Mouse (Mus musculus) urinary bladder, postnatal 25 days (tissue): ENCODE measurements around the gene Sun2.

Source experiments
- DNase-seq: peaks from one replicate; pipeline ENCODE4 v3.0.0; 2022; ENCODE audit warnings: low spot score

Gene Sun2

DNA sequence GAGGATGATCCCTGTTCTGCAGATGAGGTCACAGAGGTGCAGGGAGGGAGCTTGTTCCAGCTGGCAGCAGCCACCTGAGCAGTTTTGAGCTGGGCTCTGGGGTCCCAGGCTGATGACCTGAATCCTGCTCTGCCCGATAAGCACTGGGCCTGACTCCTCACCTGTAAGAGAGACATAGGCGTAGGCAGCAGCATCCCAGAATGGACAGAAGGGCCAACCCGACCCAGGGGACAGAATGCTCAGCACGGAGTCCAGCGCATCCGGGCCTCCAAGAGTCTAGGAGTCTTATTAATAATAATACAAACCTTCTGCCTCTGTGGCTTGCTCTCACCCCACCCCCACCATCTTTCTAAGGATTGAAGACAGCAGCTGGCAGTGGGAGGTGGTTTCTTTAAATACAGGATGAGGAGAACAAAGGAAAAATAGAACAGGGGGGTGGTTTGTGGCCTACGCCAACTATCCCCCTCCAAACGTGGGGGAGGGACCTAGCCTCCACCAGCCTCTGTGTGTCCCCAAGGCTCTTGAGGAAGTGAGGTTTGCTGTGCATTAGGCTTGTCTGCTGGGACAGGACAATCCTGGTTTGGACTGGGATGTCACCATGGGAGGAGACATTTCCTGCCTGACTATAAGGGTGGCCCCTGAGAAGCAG is 13.8 kb upstream of the Sun2 start:
- DNase-seq = no peak

DNA sequence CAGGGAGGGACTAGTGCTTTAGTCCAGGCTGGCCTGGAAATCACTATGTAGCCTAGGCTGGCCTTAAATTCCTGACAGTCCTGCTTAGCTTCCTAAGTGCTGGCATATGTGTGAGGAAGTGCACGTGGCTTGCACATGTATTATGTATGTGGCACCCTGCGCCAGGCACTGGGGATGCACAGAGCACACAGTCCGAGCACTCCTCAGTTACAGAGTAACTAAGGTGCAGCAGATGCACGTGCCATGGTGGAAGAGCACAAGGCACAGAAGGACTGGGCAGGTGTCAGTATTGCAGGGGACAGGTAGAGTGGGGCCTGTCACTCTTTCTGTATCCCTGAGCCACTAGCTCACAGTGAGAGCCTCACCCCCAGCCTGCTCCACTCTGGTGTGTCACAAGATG is 12.8 kb upstream of the Sun2 start:
- DNase-seq = no peak

DNA sequence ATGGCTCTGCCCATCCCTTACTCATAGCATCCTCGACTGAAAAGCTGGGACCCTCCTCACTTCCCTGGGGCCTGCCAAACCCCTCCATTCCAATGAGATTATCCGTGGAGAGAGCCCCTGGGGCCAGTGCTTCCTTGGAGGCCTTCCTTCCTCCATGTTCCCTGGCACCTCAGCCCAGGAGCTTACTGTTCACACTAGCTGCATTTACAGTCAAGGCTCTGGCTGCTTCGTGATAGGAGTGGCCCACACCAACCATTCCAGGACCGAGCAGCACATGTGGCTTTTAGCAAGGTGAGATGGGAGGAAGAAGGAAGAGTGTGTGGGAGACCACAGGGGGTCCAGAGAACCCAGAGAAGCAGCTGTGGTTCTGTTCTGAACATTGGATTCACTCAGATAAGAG is 11.5 kb upstream of the Sun2 start:
- no peak for DNase-seq

DNA sequence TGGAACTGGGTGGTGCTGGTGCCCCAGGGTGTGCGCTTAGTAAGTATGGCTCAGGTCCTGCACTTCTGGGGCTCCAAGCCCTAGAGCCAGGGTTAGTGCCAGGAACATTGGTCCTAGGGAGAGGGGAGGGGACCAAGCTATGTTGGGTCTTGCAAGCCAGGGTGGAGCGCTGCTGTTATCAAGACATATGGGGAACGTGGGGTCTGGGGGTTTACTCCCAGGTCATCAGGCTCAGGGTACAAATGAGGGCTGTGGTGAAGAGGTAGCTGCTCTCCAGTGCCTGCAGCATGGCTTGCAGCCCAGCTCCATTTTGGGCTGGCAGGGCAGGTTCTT is 11.1 kb upstream of the Sun2 start:
- DNase-seq = no peak

DNA sequence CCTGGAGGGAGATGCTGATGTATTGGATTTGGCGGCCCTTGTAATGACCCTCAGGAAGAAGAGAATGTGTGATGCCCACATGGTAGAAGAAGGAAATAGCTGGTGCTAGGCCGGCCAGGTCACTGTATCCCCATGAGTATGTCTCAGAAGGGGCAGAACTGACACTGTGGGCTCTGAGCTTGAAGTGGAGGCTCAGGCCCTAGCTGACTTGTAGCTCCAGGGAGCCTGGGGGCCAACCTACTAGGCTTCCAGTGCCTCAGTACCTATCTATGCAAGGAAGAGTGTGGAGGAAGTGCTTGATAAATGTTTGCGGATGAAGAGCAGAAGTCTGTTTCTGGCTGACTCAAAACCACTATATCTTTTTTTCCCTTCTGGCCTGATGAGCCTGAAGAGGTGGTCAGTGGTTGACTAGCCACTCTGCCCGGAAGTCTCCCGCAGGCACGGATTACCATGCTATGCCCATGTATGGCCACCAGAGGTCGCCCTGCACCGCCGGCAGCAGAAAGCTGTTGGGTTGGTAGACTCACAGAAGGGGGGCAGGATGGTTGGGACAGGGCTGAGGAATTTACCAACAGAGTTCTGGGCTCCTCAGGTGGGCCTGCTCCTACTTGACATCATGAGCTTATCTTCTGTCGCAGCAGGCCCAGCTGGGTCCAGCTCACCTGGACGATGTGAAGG is 10.5 kb upstream of the Sun2 start:
- DNase-seq = peak; percentile 78

DNA sequence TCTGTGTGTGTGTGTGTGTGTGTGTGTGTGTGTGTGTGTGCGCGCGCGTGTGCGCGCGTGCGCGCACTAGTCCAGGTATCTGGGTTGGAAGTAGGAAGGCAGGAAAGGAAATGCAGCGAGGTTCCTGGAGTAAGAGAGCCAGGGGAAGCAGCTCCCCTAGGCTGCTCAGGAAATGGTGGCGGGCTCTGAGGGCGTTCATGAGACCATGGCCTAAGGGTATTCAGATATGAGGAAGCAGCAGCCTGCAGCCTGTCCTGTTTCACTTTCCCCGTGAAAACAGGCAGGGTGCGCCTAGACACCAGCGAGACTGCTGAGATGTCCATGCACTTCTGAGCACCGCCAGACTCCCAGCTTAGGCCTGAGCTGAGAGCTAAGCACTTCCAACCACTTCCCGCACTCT is 9.4 kb upstream of the Sun2 start:
- DNase-seq = no peak

DNA sequence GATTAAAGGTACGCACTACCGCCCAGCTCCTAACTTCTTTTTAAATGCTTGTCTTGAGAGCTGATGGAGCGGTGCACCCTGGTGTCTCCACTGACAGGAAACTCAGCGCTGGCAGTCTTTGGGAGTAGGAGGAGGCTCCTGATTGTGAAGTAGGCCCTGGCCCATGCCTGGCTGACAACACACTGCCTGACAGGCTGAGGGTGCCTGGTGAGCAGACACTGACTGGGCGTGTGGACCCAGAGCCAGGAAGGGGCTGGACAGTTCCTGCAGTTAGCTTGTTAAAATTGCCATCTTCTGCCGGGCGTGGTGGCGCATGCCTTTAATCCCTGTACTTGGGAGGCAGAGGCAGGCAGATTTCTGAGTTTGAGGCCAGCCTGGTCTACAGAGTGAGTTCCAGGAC is 7.9 kb upstream of the Sun2 start:
- DNase-seq = no peak

DNA sequence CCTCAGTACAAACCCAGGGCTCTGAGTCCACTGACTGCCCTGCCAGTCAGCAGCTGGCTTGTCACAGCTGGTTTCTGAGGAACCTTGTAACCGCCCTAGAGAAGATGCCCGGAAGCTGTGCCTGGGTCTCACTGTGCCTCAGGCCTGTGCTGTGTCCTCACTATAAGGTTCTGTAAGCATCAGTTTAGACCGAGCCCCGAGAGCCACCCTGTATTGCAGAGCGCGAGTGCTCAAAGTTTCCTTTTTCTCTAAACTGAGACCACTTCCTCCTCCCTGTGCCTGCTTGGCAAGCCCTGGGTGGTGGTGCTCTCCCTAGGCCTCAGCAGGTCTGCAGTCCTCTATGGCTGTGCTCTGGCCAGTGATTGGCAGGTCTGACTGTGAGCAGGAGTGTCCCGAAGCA is 6.8 kb upstream of the Sun2 start:
- no peak for DNase-seq

DNA sequence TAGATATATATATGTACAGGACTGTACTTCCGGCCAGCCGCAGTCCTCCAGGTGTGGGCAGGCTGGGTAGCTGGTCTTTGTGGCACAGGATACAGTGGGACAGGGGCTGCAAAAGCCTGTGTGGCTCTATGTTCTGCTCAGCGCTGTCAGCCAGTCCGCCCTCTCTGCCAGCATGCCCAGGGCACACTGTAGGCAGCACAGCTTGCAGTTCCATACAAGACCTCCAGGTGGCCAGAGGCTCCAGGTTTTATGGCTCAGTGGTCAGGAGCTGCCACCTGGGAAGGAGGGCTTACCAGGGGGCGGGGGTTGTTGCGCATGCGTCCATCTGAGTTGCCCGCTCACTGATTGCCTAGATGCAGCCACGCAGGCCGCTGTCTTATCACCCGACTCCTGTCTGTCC is 5.7 kb upstream of the Sun2 start:
- DNase-seq = no peak

DNA sequence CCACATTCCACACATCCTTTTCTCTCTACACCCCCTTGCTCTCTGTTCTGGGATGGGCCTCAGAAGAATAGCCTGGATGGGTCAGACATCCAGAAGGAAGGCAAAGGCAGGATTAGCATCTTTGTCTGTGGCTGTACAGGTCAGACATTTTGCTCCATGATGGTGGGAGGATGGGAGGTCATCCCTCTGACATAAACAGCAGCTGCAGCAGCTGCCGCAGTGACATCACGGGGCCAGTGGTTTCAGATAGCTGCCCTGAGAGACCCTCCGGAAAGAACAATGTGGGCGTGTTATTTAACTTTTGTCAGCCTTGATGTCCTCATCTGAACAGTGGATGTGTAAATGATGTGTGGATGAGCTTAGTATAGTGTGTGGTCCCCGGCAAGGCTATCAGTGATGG is 3.5 kb upstream of the Sun2 start:
- DNase-seq = no peak

DNA sequence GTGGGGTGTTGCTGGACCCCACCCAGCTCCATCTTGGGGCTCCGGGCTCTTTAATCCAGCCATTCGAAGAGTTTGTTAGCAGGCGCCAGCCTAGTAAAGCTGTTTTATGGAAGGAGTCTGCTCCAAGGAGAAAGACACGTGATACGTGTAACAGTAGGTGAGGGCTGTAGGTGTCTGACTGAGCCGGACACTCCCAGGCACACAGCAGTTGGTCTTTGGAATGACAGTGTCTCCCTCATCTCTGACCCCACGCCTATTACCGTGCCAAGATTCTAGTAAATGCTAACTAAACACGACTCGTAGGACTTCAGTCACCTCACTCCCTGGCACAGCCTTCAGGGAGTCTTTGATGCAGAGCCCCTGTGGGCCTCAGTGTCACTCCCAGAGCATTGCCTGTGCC is 3.0 kb upstream of the Sun2 start:
- DNase-seq = no peak

DNA sequence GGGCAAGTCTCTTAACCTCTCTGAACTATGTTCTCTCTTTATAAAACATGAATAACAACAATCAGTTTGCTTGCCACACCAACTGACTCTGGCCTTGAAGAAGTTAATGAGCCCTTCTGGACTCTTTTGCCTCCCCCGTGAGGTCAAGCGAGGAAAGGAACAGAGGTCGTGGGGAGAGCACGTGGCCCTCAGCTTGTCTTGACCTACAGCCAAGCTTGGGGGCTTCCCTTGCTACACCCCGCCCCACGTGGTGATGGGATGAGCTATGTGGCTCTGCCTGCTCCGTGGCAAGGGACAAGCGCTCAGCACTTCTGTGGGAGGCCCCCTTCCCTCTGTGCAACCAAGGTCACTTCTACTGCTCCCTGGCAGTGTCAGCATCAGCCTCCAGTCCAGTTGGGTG is 2.4 kb upstream of the Sun2 start:
- DNase-seq = no peak

DNA sequence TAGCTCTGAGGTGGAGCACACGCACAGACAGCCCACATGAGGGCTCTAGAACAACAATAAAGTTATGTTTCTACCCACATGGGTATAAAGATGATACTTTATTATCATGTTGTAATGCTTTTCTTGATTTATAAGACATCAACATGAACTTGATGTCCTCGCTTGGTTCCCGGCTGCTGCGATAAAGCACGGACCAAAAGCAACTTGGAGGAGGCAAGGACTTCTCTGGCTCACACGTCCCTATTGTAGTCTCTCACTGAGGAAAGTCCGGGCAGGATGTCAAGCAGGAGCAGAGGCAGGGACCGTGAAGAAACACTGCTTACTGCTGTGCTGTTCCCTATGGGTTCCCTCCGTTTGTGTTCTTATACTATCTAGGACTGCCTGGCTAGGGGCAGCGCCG is 1.7 kb upstream of the Sun2 start:
- DNase-seq = no peak

DNA sequence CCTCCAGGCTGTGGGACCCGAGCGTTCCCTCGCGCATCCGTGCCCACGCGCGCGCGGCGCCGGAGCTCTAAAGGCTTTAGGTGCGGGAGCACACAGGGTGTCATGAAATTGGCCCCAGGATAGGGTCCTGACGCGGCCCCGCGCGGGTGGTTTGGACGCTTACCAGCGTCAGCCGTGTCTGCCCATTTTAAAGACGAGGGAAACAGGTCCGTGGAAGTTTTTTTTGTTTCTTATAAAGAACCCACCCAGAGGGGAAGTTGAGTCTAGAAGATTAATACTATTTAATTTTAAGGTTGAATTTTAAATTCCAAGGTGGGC is 329 bp upstream of the Sun2 start:
- DNase-seq = no peak

DNA sequence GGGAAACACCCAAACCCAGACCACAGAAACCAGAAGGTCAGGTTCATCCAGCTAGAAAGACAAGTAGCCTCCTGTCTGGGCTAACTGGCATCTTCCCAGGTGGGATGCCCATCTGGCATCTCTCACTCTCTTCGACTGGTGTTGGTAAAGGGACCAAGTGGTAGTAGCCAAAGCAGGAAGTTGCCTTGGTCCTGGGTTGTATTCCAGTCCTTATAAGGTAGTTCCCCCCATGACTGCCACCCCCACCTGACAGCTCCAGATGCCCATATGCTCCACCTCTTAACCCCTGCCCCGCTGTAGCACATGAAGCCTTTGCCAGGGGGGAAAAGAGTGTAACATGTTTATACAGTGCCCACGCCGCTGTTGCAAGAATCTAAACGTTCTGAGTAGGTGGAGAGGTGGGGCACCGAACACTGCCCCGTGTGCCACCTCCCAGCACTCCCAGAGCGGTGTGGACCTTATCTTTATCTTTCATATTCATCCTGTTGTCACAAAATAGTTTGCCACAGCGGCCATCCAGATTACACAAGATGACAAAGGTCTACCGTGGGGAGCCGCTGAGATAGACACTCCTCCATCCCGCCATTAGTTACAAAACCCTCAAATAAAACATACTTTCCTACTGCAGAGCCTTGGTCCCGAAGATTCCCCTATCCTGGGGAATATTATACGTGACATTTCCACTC is 1.0 kb downstream of the Sun2 start:
- DNase-seq = peak; percentile 44

DNA sequence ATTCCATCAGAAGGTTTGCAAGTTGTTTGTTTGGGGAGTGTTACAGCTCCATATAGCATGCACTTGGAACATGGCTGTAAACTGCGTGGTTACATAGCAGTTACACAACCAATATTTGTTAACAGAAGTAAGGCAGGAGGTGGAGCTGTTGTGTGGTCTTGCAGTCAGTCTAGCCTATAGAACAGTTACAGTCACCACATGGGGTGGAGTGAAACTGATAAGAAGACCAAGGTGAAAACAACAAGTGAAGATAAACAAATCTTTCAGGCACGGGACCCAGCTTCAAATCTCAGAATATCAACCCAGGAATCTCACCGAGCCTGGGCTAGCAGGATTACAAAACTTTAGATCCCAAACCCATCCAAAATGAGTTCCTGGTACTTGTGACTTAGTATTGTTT is 1.6 kb downstream of the Sun2 start:
- DNase-seq = no peak

DNA sequence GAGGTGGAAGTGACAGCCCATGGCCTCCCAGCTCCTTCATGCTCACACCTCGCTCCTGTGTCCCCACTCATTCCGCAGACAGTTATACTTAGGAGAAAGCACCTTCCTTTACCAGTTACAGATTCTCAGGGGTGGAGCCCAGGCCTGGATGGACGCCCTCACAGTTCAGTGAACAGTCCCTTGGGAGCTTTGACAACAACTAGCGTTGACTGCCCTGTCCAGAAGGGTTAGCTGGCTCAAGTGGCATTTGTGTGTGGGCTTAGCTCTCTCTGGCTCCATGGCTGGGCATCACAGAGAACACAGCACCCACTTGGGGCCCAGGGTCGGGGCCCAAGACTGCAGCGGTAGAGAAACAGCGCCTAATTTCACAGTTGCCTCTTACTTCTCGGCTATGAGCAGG is 8.0 kb downstream of the Sun2 start:
- no peak for DNase-seq

DNA sequence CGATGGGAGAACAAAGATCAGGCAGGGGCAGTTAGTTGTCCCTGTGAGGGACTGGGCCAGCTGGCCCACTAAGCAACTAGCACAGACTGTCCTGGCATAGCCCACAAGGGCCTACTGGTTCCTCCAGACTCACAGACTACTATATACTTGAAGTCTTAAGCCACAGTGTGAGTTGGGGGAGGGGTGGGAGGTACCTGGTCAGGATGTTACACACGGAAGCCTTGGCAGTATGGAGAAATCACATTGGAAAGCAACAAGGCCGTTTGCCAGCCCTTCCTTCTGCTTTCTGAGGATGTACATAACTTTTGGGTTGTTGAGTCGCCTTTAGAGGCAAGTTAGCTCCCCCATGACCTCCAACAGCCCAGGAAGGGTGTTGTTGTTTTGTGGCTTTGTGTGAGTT is 8.7 kb downstream of the Sun2 start:
- DNase-seq = no peak

DNA sequence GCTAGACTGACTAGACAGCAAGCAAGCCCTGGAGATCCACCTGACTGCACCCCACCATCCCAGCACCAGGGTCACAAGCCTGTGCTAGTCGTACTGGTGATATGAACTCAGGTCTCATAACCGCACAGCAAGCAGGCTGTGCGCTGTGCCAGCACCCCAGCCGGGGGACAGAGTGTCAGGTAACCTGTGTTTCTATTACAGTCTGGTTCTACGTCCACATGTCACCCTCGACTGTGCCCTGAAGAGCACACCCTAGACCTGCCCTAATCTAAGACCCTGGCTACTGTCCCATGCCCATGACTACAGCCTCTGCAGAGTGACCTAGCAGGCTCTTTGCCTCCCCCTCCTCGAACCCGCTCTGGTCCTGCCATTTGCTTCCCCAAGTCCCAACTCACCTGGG is 9.1 kb downstream of the Sun2 start:
- DNase-seq = no peak

DNA sequence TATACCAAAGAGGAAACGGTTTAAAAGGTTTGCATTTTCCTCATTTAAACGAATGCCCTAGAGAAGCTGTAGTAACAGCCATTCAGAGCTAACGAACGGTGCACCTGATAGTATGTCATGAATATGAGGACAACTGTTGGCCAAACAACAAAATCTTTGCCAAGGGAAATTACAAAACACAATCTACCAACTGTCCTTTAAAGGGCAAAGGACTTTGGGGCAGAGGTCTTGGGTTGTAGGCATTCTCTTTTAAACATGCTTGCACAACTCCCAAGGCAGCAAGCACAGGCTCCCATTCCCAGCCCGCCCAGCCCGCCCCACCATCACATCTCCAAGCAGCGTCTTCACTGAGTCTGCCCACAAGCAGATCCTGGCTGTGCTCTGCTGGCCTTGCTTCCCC is 10.8 kb downstream of the Sun2 start:
- no peak for DNase-seq

DNA sequence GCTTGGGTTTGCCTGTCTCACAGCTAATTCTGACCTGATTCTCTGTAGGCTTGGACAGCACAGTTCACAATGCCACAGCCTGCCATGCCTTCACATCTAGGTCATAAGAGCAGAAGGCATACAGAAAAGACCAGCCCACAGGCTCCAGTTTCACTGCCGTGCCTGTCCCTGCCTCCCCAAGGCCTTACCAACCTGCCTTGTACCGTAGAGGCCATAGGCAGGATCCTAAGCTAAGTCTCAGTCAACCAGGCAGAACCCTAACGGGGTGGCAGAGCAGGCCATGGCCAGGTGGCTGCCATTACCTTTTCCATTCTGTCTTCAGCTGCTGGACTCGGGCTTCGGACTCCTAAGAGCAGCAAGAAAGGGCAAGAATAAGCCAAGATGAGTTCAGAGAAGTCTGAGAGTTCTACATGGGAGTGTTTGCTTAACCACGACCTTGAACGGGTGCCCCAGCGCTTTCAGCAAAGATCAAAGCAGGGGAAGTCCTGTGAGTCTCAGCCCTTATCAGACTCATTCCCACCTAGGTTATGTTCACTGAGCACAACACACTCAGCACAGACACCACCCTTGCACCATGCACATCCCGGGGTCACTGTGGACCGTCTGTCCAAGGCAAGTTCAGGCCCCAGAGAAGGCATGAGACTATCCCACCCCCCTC is 13.5 kb downstream of the Sun2 start:
- DNase-seq = no peak

DNA sequence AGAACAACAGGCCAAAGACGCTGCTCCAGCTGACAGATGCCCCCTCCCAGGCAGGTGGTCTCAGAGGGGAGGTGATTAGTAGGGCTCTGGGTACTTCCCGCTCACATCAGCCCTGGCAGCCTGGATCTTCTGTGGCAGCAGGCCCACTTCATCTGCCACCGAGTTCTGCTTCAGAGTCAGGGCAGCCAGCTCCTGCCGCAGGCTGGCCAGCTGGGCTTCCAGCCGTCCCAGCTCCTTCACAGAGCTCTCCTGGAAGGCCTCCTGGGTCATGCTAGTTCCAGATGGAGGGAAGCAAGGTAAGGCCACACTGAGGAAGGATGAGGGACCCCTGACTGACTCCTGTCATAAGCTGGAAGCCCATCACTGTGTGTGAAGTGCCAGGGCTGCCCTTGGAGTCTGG is 14.0 kb downstream of the Sun2 start:
- no peak for DNase-seq

DNA sequence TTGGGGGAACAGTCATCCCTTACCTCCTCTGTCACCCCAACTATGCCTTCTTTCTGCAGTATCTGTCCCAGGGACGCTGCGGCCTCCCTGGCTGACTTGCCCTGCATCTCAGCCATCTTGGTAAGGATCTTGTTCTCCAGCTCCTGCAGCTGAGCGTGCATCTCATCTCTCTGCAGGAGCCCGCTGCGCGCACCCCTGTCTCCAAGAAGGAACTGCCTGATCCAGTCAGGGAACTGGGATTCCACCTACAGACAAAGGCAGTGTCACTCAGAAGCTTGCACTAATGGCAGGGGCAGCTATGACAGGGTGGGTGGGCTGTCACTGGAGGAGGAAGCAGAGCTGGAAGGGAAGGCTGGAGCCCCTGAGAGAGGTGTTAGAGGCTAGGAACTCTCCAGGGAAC is 14.5 kb downstream of the Sun2 start:
- DNase-seq = no peak
